Mouse (Mus musculus) gonadal fat pad, adult 2 months (tissue): ENCODE data around the gene Gdap1l1. TPM values are rescaled to one million over a fixed set of nuclear protein-coding genes. Genes with fewer than 3 reads are reported as not detected.

ENCODE experiments used
- polyA plus RNA-seq: library from polyadenylated mRNA; depleted of rRNA; stranded (reverse); fragments of >200 nt; gene quantifications from 2 replicates; pipeline ENCODE4 v1.2.3, GENCODE M21; 2012; rRNA removed

Gdap1l1 gene
- polyA plus RNA-seq, 1 experiment: 0.55 TPM

Other genes starting within 250 kb of the Gdap1l1 start
- gene Tox2, start 235.4 kb upstream of the Gdap1l1 start, polyA plus RNA-seq: 1.9 and 2.3 TPM in 2 replicates
- gene Jph2, start 40.5 kb upstream of the Gdap1l1 start, polyA plus RNA-seq: 15.5 and 16.3 TPM in 2 replicates
- gene Oser1, start 13.8 kb upstream of the Gdap1l1 start, polyA plus RNA-seq: 25.0 and 25.5 TPM in 2 replicates
- gene Fitm2, start 34.2 kb downstream of the Gdap1l1 start, polyA plus RNA-seq: 41.0 and 44.1 TPM in 2 replicates
- gene R3hdml, start 53.8 kb downstream of the Gdap1l1 start, polyA plus RNA-seq: not detected in 2 replicates
- 2.2 and 4.5 TPM in 2 replicates for gene Hnf4a, start 68.3 kb downstream of the Gdap1l1 start, polyA plus RNA-seq
- 15.4 and 16.5 TPM in 2 replicates for gene Ttpal, start 163.8 kb downstream of the Gdap1l1 start, polyA plus RNA-seq
- 605 and 667 TPM in 2 replicates for gene Serinc3, start 206.7 kb downstream of the Gdap1l1 start, polyA plus RNA-seq
- gene Pkig, start 219.9 kb downstream of the Gdap1l1 start, polyA plus RNA-seq: 79.3 and 88.5 TPM in 2 replicates